Mouse (Mus musculus) natural killer cell, adult 2 months (primary cell): ENCODE data around the gene Kif22.

Experiments used
- DNase-seq, 2 experiments: peaks; one replicate each; pipeline ENCODE4 v3.0.0; 2022; ENCODE audit warnings: low spot score in 2 of 2

The Kif22 gene

GRCm38 (mm10) chr7:127031244-127031643 lies 11.0 kb downstream of the Kif22 start:
- no peak for DNase-seq

- no peak for DNase-seq
These were observed 12.1 kb downstream of the Kif22 start for GRCm38 (mm10) chr7:127030172-127030571.

GRCm38 (mm10) chr7:127027885-127028284 lies 14.4 kb downstream of the Kif22 start:
- no peak for DNase-seq

GRCm38 (mm10) chr7:127026984-127027726 lies 15.1 kb downstream of the Kif22 start, which contains the start of gene Maz:
TSS of gene Maz (minus strand) at chr7:127027037.
- peak; percentile 99 for DNase-seq

- no peak for DNase-seq
These were observed 15.7 kb downstream of the Kif22 start for GRCm38 (mm10) chr7:127026616-127026983.

GRCm38 (mm10) chr7:127026161-127026600 lies 16.1 kb downstream of the Kif22 start:
- DNase-seq, result peak in 1 of 2 experiments; percentile 57

- no peak for DNase-seq
These were observed 16.6 kb downstream of the Kif22 start for GRCm38 (mm10) chr7:127025556-127026160.

- DNase-seq, result peak; percentile 79 to 85
These were observed 17.3 kb downstream of the Kif22 start for GRCm38 (mm10) chr7:127024755-127025555.

- DNase-seq, result peak; percentile 50
These were observed 18.2 kb downstream of the Kif22 start for GRCm38 (mm10) chr7:127023896-127024690.

- no peak for DNase-seq
These were observed 19.0 kb downstream of the Kif22 start for GRCm38 (mm10) chr7:127023272-127023691.

- no peak for DNase-seq
These were observed 19.6 kb downstream of the Kif22 start for GRCm38 (mm10) chr7:127022528-127023271.

- no peak for DNase-seq
These were observed 20.4 kb downstream of the Kif22 start for GRCm38 (mm10) chr7:127021563-127022527.

GRCm38 (mm10) chr7:127020901-127021562 lies 21.2 kb downstream of the Kif22 start, which contains the start of the genes Gm42742 and Prrt2:
TSS of gene Gm42742 (minus strand) at chr7:127021097.
TSS of gene Prrt2 (minus strand) at chr7:127021211.
- peak in 1 of 2 experiments; percentile 29 for DNase-seq

- no peak for DNase-seq
These were observed 21.8 kb downstream of the Kif22 start for GRCm38 (mm10) chr7:127020491-127020890.

- no peak for DNase-seq
These were observed 22.2 kb downstream of the Kif22 start for GRCm38 (mm10) chr7:127020031-127020430.

GRCm38 (mm10) chr7:127019306-127019960 lies 22.8 kb downstream of the Kif22 start:
- no peak for DNase-seq

- no peak for DNase-seq
These were observed 23.6 kb downstream of the Kif22 start for GRCm38 (mm10) chr7:127018416-127019305.
